Mouse (Mus musculus): ENCODE measurements around the gene Exosc5.

Exosc5 gene

DNA sequence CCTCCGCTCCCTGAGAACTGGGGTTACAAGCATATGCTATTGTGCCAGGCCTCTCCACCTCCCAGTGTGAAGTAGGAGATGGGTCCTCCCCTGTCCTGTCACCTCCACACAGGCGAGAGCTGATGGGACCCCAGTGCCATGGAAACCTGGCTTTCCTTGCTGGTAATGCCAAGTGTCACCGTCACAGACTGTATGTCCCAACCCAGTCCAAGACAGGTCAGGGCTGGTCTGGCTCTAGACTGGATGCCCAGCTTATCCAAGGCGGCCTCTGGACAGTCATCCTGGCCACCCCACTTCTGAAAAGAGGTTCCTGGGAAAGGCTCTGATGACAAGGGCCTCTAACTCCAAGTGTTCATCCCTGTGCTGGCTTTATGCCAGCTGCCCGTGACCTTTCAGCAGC is 21.9 kb upstream of the Exosc5 start:
- DNase-seq (ENCODE audit: low read depth) = no peak

GRCm38 (mm10) chr7:25639754-25640153 is 19.2 kb upstream of the Exosc5 start:
- no peak for DNase-seq (ENCODE audit: low read depth)

DNA sequence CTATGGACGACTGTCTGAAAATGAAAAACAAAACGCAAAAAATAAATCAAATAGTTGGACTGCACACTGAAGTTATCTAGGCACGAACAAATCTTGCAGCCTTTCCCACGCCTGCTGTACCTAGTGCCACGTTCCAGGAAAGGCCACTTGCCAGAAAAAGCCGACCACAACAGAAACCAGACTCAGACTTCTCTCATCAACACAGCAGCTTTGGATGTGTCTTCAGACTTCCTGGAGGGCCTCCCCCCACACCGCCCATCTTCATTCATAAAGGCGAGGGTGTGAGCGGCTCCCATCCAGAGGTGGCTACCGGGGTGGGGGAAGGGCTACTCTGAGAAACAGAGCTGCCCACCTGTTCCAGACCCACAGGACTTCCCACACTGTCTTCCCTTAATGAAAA is 14.8 kb upstream of the Exosc5 start:
- DNase-seq (ENCODE audit: low read depth) = no peak

GRCm38 (mm10) chr7:25644631-25645030 is 14.3 kb upstream of the Exosc5 start:
- DNase-seq (ENCODE audit: low read depth) = no peak

DNA sequence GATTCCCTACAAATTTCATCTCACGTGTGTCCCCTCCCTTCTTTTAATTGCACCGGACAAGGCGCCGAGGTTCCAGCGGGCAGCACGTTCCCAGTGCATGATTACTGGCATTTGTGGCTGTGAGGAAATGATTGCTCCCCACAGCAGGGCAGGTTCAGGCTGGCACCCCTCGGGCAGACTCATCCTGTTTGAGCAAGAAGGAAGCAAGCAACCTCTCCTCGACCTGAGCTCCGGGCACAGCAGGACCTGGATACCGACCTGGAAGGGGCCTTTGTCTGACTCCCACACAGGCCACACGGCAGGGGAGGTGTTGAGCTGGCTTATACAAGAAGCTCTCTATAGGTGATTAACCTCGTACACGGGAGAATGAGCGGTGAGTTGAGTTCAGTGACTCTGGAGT is 13.9 kb upstream of the Exosc5 start:
- DNase-seq (ENCODE audit: low read depth) = no peak

GRCm38 (mm10) chr7:25647574-25648123 is 11.3 kb upstream of the Exosc5 start:
- no peak for DNase-seq (ENCODE audit: low read depth)

DNA sequence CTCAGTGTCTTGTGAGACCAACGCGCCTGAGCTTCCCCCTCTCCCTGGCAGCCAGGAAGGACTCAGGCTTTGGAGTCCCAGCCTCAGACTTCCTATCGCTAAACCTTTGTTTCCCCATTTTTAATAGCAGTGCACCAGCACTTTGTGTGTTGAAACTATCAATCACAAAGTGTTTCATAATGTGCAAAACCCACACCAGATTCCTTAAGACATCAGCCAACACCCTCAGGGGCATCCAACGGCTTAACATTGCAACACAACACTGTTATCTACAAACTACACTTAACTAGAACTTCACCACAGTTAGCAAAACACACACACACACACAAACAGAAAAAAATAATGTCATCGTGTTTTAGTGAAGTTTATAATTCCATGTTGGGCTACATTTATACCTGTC is 9.1 kb upstream of the Exosc5 start:
- DNase-seq (ENCODE audit: low read depth) = no peak

GRCm38 (mm10) chr7:25651281-25651680 is 7.7 kb upstream of the Exosc5 start:
- no peak for DNase-seq (ENCODE audit: low read depth)

- DNase-seq (ENCODE audit: low read depth) = no peak
Measured at GRCm38 (mm10) chr7:25652244-25652759, 6.7 kb upstream of the Exosc5 start.

DNA sequence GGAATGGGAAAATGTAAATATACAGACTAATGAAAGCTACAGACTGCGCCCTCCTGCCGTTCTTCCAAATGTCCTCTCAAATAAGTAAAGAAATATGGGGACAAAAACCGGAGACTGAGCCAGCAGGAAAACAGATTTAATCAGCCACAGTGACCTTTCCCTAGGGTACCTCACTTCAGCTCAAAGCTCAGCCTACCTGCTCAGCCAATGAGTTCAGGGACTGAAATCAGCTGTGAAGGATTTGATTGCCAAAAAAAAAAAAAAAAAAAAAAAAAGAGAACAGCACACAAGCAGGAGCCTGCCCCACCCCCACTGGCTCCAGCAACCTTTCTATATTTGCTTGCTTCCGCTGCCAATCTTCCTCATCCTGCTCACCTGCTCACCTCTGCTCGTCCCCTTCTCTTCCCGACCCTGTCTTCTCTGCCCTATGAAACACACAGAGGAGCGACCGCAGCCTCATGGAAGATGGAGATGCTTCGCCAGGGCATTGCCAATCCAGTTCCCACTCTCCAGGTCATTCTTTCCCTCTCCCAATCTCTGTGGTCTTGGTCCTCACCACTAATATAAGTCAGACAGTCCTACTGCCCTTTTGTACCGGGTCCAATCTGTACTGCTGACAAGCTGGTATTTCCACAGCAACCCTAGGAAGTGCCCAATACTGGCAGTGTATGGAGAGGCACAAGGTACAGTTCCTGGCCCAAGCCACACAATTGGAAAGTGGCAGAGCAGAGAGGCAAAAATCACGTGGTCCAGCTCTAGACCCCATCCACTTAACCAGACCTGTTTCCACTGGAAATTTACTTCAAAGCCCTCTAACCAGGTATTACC is 3.1 kb upstream of the Exosc5 start:
- DNase-seq (ENCODE audit: low read depth) = no peak

DNA sequence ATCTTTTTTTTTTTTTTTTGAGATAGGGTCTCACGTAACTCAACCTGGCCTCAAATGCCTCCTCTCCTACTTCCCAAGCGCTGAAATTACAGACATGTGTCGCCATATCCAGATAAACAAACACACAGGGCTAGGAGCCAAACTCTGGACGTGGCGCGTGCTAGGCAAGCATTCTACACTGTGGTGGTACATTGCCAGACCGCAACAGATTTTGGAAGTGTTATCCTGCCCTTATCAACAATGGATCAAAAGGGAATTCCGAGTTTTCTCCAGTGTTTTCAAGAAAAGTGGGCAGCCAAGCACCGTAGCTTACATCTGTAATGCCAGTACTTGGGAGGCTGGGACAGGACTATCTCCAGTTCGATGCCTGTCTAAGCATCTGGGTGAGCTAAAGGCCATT is 1.2 kb upstream of the Exosc5 start:
- DNase-seq (ENCODE audit: low read depth) = no peak

GRCm38 (mm10) chr7:25666381-25666780 is 7.4 kb downstream of the Exosc5 start:
- DNase-seq (ENCODE audit: low read depth) = no peak

GRCm38 (mm10) chr7:25669158-25669557 is 10.2 kb downstream of the Exosc5 start:
- DNase-seq (ENCODE audit: low read depth) = no peak

- no peak for DNase-seq (ENCODE audit: low read depth)
Measured at GRCm38 (mm10) chr7:25669631-25670030, 10.7 kb downstream of the Exosc5 start.

DNA sequence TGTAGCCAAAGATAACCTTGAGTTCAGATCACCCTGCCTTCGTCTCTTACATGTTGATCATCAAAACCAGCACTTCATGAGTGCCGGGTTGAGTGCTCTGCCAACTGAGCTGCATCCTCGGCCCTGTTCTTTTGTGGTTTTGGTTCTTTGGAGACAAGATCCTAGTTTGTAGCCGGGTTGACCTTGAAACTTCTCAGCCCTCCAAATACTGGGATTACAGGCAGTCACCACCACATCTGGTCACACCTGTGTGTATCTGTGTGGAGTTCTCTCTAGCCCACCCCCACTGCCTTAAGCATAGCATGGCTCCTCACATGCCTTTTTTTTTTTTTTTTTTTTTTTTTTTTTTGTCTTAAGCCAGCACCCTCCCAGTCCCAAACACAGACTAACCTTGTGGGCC is 11.1 kb downstream of the Exosc5 start:
- no peak for DNase-seq (ENCODE audit: low read depth)

- DNase-seq (ENCODE audit: low read depth) = no peak
Measured at GRCm38 (mm10) chr7:25671686-25672085, 12.7 kb downstream of the Exosc5 start.

GRCm38 (mm10) chr7:25672442-25672841 is 13.5 kb downstream of the Exosc5 start:
- DNase-seq (ENCODE audit: low read depth) = no peak

DNA sequence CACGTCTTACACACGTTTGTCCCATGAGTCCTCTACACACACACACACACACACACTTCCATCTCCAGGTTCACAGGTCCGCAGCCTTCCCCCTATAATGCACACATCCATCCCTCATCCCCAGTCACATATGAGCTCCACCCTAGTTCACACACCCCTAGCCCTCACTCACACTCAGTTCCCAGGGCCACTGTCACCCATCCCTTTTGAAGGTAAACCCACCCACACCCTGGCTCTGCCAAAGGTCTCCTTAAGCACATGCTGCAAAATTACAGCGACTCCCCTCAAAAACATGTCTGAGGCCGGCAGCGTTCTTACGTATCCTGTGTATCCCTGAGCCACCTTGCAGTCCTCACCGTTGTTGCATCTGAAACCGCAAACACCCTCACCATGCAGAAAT is 15.3 kb downstream of the Exosc5 start:
- DNase-seq (ENCODE audit: low read depth) = no peak

DNA sequence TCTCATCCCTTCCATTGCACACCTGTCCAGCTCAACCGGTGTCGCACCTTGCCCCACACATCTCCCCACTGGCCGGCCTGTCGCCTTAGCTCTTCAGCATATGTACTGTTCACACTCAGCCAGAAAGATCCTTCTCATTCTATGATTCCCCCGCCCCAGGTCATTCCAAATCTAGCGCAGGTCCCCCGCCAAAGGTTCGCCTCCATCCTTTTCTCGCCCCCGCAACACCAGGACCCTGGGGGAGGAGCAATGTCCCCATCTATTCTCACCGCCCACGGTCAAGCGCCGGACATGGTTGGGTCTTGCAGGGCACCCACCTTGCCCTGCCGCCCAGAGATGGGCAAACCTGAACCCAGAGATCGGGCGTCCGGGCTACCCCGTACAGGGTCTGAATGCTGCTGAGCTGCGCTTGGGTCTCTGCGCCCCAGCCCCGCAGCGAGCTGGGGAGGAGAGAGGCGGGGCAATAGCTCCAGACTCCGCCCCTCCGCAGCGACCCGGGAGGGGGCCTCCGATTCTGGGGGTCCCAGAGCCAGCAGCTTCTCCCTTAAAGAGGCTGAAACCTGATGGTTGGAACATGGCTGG is 15.8 kb downstream of the Exosc5 start, which contains the start of gene Tmem91:
TSS of gene Tmem91 (minus strand) at position 448 of the 582 bp plus-strand sequence.
- DNase-seq (ENCODE audit: low read depth) = no peak

- no peak for DNase-seq (ENCODE audit: low read depth)
Measured at GRCm38 (mm10) chr7:25675405-25675804, 16.4 kb downstream of the Exosc5 start.

DNA sequence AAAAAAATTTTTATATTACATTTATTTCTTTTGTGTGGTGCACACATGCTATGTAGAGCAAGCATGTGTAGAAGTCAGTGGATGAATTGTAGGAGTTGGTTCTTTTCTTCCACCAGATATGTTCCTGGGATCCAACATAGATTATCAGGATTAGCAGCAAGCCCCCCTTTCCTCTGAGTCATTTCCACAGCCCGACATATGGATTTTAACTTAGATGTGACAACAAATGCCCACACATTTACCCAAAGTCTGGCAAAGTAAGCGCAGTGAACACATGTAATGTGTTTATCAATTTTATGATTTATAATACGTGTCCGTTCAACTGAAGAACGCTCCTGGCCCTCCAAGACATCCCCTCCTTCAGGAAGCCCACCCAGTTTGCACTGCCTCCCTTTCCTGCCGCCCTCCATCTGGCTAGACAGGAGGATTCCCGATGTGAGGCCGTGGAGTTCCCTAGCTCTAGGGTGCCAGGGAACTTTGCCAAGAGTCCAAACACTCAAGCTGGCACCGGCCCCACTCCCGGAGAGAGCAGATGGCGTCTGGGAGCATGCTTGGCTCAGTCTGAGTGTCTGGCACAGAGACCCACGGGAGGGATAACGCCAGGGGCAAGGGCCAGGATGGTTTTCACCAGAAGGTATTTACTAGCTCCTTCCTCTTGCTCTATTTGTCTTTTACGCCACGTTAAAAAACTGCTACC is 17.3 kb downstream of the Exosc5 start:
- DNase-seq (ENCODE audit: low read depth) = no peak

GRCm38 (mm10) chr7:25677013-25677412 is 18.0 kb downstream of the Exosc5 start:
- no peak for DNase-seq (ENCODE audit: low read depth)

DNA sequence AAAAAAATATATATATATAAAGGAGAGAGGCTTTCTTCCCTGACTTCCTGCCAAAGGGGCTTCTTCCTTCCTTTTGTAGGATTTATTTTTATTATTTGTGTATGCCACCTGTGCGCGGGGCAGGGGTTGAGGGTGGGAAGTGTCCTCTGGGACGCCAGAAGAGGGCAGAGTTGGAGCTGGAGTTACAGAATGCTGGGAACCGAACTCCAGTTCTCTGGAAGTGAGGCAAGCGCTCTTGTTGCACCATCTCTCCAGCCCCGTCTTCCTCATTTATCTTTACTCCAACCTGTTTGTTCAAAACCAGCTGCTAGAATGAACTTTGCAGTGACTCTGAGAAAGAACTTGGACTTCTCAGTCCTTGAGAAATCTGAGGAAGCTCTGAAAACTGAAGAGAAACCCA is 21.0 kb downstream of the Exosc5 start:
- DNase-seq (ENCODE audit: low read depth) = no peak
